Mouse (Mus musculus): ENCODE results near the gene Tspoap1. TPM values are rescaled to one million over a fixed set of nuclear protein-coding genes. Genes with fewer than 3 reads are reported as not detected.

Gene Tspoap1
- polyA plus RNA-seq, 1 experiment = 0.04 TPM

GRCm38 (mm10) chr11:87780130-87780529 is 19.8 kb downstream of the Tspoap1 start:
- Histone ChIP-seq H3K4me3 (no peak overlapping the region), H3K27me3 (ENCODE audit: control insufficient read depth, insufficient read depth, insufficient read length) (peaks cover 55% of the 10 kb centered on the region), H3ac (ENCODE audit: control insufficient read depth, insufficient read length) (no peak overlapping the region), H3K79me2 (ENCODE audit: control insufficient read depth, insufficient read depth) (no peaks in the 10 kb centered on the region), H3K36me3 (ENCODE audit: control insufficient read depth, insufficient read depth) (no peaks in the 10 kb centered on the region), H3K4me2 (ENCODE audit: low read depth) (no peak overlapping the region)
- TF ChIP-seq POLR2A (IDR thresholded peaks at IDR 0.05; ENCODE audit: insufficient read length, low read depth) = no peak
- TF ChIP-seq MYOG (IDR thresholded peaks at IDR 0.05; ENCODE audit: control insufficient read depth in 1 of 3, insufficient read depth in 1 of 3, insufficient read length in 2 of 3, low read depth in 2 of 3) = peak in 2 of 3 experiments; percentile 87 to 91
- TF ChIP-seq USF1 (IDR thresholded peaks at IDR 0.05; ENCODE audit: low read depth) = no peak
- no peak for TF ChIP-seq SRF (IDR thresholded peaks at IDR 0.05; ENCODE audit: control insufficient read depth, insufficient read length, low read depth)
- no peak for TF ChIP-seq CEBPB (IDR thresholded peaks at IDR 0.05; ENCODE audit: insufficient read depth, poor library complexity, severe bottlenecking)
- TF ChIP-seq MYOD1 (IDR thresholded peaks at IDR 0.05; ENCODE audit: control insufficient read depth in 1 of 3, insufficient read length in 2 of 3, low read depth in 2 of 3) = peak in 2 of 3 experiments; percentile 86

- no peaks in the 10 kb centered on the region for H3K79me2 ChIP-seq (ENCODE audit: control insufficient read depth, insufficient read depth)
These were observed 29.7 kb downstream of the Tspoap1 start for GRCm38 (mm10) chr11:87790088-87790487.

DNA sequence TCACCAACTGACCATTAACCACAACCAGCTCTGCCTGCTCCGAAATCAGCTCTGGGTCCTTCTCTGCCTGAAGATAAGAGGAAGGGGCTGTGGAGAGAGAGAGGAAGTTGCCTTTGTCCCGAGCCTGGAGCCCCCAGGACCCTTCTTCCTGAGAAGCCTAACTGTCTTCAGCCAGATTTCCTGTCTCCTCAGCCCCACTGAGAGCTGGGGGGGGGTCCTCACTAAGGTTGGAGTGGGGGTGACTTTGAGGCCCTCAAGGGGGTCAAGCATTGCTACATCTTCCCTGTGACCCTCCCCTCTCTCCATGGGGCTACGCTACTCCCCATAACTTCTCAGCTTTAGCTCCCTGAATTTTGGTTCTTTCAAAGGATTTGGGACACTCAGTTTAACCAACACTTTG is 33.1 kb downstream of the Tspoap1 start, which contains the start of gene Mpo:
TSS of gene Mpo (plus strand) at position 122 of the 400 bp plus-strand sequence.
- TF ChIP-seq POLR2AphosphoS2 (IDR thresholded peaks at IDR 0.05; ENCODE audit: insufficient read length, low read depth) (no peak), TCF3 (IDR thresholded peaks at IDR 0.05; ENCODE audit: insufficient read length, low read depth) (no peak), SRF (IDR thresholded peaks at IDR 0.05; ENCODE audit: control insufficient read depth, insufficient read length, low read depth) (no peak), POLR2A (IDR thresholded peaks at IDR 0.05; ENCODE audit: insufficient read length, low read depth) (no peak), USF1 (IDR thresholded peaks at IDR 0.05; ENCODE audit: low read depth) (no peak), MAX (IDR thresholded peaks at IDR 0.05; ENCODE audit: low read depth) (no peak), CEBPB (IDR thresholded peaks at IDR 0.05; ENCODE audit: insufficient read depth, poor library complexity, severe bottlenecking) (no peak), REST (IDR thresholded peaks at IDR 0.05; ENCODE audit: insufficient read depth, insufficient read length) (no peak), MYOD1 (IDR thresholded peaks at IDR 0.05; ENCODE audit: control insufficient read depth in 1 of 3, insufficient read length in 2 of 3, low read depth in 2 of 3) (no peak), MYOG (IDR thresholded peaks at IDR 0.05; ENCODE audit: control insufficient read depth in 1 of 3, insufficient read depth in 1 of 3, insufficient read length in 2 of 3, low read depth in 2 of 3) (no peak), TCF12 (IDR thresholded peaks at IDR 0.05; ENCODE audit: insufficient read depth, poor library complexity, severe bottlenecking) (no peak)
- Histone ChIP-seq H3K4me2 (ENCODE audit: low read depth) (no peak within 1 kb of the TSS), H3K4me3 (no peak within 1 kb of the TSS), H3K27me3 (ENCODE audit: control insufficient read depth, insufficient read depth, insufficient read length) (peaks cover 36% of the 10 kb centered on the region), H3K79me2 (ENCODE audit: control insufficient read depth, insufficient read depth) (no peaks in the 10 kb centered on the region), H3ac (ENCODE audit: control insufficient read depth, insufficient read length) (no peak within 1 kb of the TSS), H3K36me3 (ENCODE audit: control insufficient read depth, insufficient read depth) (no peaks in the 10 kb centered on the region)

More at GRCm38 (mm10) chr11:87790088-87790487, 29.7 kb downstream of the Tspoap1 start:
- Histone ChIP-seq H3K36me3 (ENCODE audit: control insufficient read depth, insufficient read depth) (no peaks in the 10 kb centered on the region), H3K27me3 (ENCODE audit: control insufficient read depth, insufficient read depth, insufficient read length) (peaks cover 50% of the 10 kb centered on the region), H3K4me3 (no peak overlapping the region), H3ac (ENCODE audit: control insufficient read depth, insufficient read length) (no peak overlapping the region), H3K4me2 (ENCODE audit: low read depth) (no peak overlapping the region)
- TF ChIP-seq TCF3 (IDR thresholded peaks at IDR 0.05; ENCODE audit: insufficient read length, low read depth) (no peak), POLR2A (IDR thresholded peaks at IDR 0.05; ENCODE audit: insufficient read length, low read depth) (no peak), POLR2AphosphoS2 (IDR thresholded peaks at IDR 0.05; ENCODE audit: insufficient read length, low read depth) (no peak), E2F4 (IDR thresholded peaks at IDR 0.05; ENCODE audit: insufficient read depth) (no peak), TCF12 (IDR thresholded peaks at IDR 0.05; ENCODE audit: insufficient read depth, poor library complexity, severe bottlenecking) (no peak), MYOG (IDR thresholded peaks at IDR 0.05; ENCODE audit: control insufficient read depth in 1 of 3, insufficient read depth in 1 of 3, insufficient read length in 2 of 3, low read depth in 2 of 3) (no peak), USF1 (IDR thresholded peaks at IDR 0.05; ENCODE audit: low read depth) (no peak), CEBPB (IDR thresholded peaks at IDR 0.05; ENCODE audit: insufficient read depth, poor library complexity, severe bottlenecking) (no peak)

DNA sequence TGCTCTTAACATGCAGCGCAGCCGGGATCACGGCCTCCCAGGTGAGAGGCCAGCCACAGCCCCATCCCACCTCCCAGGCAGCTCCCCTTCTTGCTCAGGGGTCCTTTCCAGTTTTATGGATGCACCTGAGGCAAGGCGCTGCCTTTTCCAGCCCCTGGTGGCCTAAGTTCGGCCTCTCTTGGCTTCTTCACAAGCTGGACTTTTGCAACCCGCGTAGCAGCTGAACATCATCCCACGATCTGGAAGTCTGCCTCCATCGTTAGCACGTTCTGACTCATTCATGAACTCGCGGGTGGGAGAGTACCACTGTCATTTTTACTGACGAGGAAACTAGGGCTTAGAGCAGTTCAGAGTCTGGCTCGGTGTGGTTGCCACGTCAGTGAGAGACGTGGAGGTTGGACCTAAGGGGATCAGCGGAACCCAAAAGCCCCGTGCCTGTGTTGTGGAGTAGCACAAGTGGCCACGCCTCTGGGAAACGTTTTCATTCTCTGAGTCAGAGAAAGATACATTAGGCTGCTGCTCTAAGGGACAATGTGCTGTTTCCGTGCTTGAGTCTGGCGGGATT is 41.5 kb downstream of the Tspoap1 start:
- H3K4me2 ChIP-seq (ENCODE audit: low read depth) = no peak overlapping the region
- H3K36me3 ChIP-seq (ENCODE audit: control insufficient read depth, insufficient read depth) = no peaks in the 10 kb centered on the region
- TF ChIP-seq MYOD1 (IDR thresholded peaks at IDR 0.05; ENCODE audit: control insufficient read depth in 1 of 3, insufficient read length in 2 of 3, low read depth in 2 of 3) = peak in 1 of 3 experiments; percentile 10
- TF ChIP-seq MAX (IDR thresholded peaks at IDR 0.05; ENCODE audit: low read depth) = no peak
- H3K27me3 ChIP-seq (ENCODE audit: control insufficient read depth, insufficient read depth, insufficient read length) = peaks cover 32% of the 10 kb centered on the region
- H3ac ChIP-seq (ENCODE audit: control insufficient read depth, insufficient read length) = no peak overlapping the region
- no peak overlapping the region for H3K4me3 ChIP-seq
- no peaks in the 10 kb centered on the region for H3K79me2 ChIP-seq (ENCODE audit: control insufficient read depth, insufficient read depth)

- H3K79me2 ChIP-seq (ENCODE audit: control insufficient read depth, insufficient read depth) = no peaks in the 10 kb centered on the region
- H3ac ChIP-seq (ENCODE audit: control insufficient read depth, insufficient read length) = no peak overlapping the region
- no peak overlapping the region for H3K4me2 ChIP-seq (ENCODE audit: low read depth)
- TF ChIP-seq TCF12 (IDR thresholded peaks at IDR 0.05; ENCODE audit: insufficient read depth, poor library complexity, severe bottlenecking) (no peak), REST (IDR thresholded peaks at IDR 0.05; ENCODE audit: insufficient read depth, insufficient read length) (no peak), SRF (IDR thresholded peaks at IDR 0.05; ENCODE audit: control insufficient read depth, insufficient read length, low read depth) (no peak), TCF3 (IDR thresholded peaks at IDR 0.05; ENCODE audit: insufficient read length, low read depth) (no peak), E2F4 (IDR thresholded peaks at IDR 0.05; ENCODE audit: insufficient read depth) (no peak), CEBPB (IDR thresholded peaks at IDR 0.05; ENCODE audit: insufficient read depth, poor library complexity, severe bottlenecking) (no peak), MYOD1 (IDR thresholded peaks at IDR 0.05; ENCODE audit: control insufficient read depth in 1 of 3, insufficient read length in 2 of 3, low read depth in 2 of 3) (no peak)
- peaks cover 25% of the 10 kb centered on the region for H3K27me3 ChIP-seq (ENCODE audit: control insufficient read depth, insufficient read depth, insufficient read length)
- H3K36me3 ChIP-seq (ENCODE audit: control insufficient read depth, insufficient read depth) = no peaks in the 10 kb centered on the region
- H3K4me3 ChIP-seq = no peak overlapping the region
These were observed 42.3 kb downstream of the Tspoap1 start for GRCm38 (mm10) chr11:87802621-87803020.
